Mouse (Mus musculus) brain, adult 10 weeks (tissue): ENCODE measurements around the gene Vmn2r77. TPM values are rescaled to one million over a fixed set of nuclear protein-coding genes. Genes with fewer than 3 reads are reported as not detected.

Experiments used
- polyA plus RNA-seq: library from polyadenylated mRNA; stranded (reverse); fragments of 350-450 nt; fragmentation: Illumina TruSeq; extraction: RNeasy Lipid Tissue Mini Kit (QIAGEN cat#74804); gene quantifications from one replicate; pipeline ENCODE4 v1.2.3, GENCODE M21; 2015; ENCODE audit warnings: low read depth, low replicate concordance

The Vmn2r77 gene
- not detected for polyA plus RNA-seq

GRCm38 (mm10) chr7:86794727-86795126 is at the start of gene Vmn2r77:
Vmn2r77 (plus strand) TSS chr7:86795027.

GRCm38 (mm10) chr7:86775617-86776325 is 19.1 kb upstream of the Vmn2r77 start, which contains the start of gene Folh1:
Folh1 (minus strand) TSS chr7:86775943.

Other genes starting within 250 kb of the Vmn2r77 start
- gene Olfr295, start 211.2 kb upstream of the Vmn2r77 start, polyA plus RNA-seq: not detected
- gene Olfr294, start 178.4 kb upstream of the Vmn2r77 start, polyA plus RNA-seq: not detected
- gene Olfr293, start 146.0 kb upstream of the Vmn2r77 start, polyA plus RNA-seq: not detected
- not detected for gene Olfr292, start 106.7 kb upstream of the Vmn2r77 start, polyA plus RNA-seq
- 7.3 TPM for gene Folh1, start 19.1 kb upstream of the Vmn2r77 start, polyA plus RNA-seq
- gene Vmn2r78, start 120.1 kb downstream of the Vmn2r77 start, polyA plus RNA-seq: not detected
- not detected for gene Vmn2r79, start 201.1 kb downstream of the Vmn2r77 start, polyA plus RNA-seq